Mouse (Mus musculus): ENCODE results near the gene Sec14l5.

- no peak for TF ChIP-seq EP300 (optimal IDR thresholded peaks at IDR 0.05)
- TF ChIP-seq CTCF (IDR thresholded peaks at IDR 0.05; ENCODE audit: low read depth), result no peak
Observed at GRCm38 (mm10) chr16:5203200-5203599, 56.3 kb downstream of the Sec14l5 start.

Measured in stomach, postnatal 0 days (tissue).